Mouse (Mus musculus) E14TG2a.4 (cell line): ENCODE data around the gene Med22.

Experiments used
- CTCF ChIP-seq: conservative IDR thresholded peaks from 2 replicates; pipeline ENCODE4 v1.5.1; 2014; ENCODE audit warnings: low read length
- NANOG ChIP-seq: IDR thresholded peaks from 2 replicates; pipeline ENCODE4 v1.6.1; 2014; ENCODE audit warnings: borderline replicate concordance, low read length, mixed read lengths

DNA sequence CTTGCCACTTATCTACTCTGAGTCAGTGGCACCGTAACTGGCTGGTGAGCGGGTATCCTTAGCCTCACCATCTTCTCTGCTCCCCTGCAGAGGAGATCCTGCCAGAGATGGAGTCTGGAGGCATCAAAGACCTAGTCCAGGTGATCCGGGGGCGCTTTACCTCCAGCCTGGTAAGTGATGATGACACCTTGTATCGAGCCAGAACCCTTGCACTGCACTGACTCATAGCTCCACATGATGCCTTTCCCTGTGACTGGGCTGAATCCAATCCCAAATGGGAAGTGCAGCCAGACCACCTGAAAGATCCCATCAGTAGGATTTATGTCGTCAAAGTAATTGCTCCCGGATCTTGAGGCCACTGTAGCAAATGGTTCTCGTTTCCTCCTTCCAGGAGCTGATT, 42.4 kb upstream of the Med22 start:
- TF ChIP-seq CTCF = no peak
- no peak for TF ChIP-seq NANOG
